Mouse (Mus musculus): ENCODE results near the gene Ttll9. TPM values are rescaled to one million over a fixed set of nuclear protein-coding genes. Genes with fewer than 3 reads are reported as not detected.

Gene Ttll9
- polyA plus RNA-seq, 1 experiment = not detected

GRCm38 (mm10) chr2:152997046-152997445, 34.8 kb downstream of the Ttll9 start:
- no peaks in the 10 kb centered on the region for H3K27me3 ChIP-seq (ENCODE audit: control insufficient read depth, insufficient read depth, low read length)
- H3K4me1 ChIP-seq (ENCODE audit: control insufficient read depth, insufficient read depth, insufficient read length, low read length) = no peaks in the 10 kb centered on the region
- no peak for TF ChIP-seq CTCF (IDR thresholded peaks at IDR 0.05; ENCODE audit: extremely low read depth, insufficient read length, insufficient replicate concordance, low read depth, low read length)
- TF ChIP-seq POLR2A (IDR thresholded peaks at IDR 0.05; ENCODE audit: low read depth, low read length) = no peak
- no peak overlapping the region for H3K4me3 ChIP-seq (ENCODE audit: low read depth, low read length)
- no peak overlapping the region for H3K27ac ChIP-seq (ENCODE audit: insufficient read depth, low read depth, low read length)
- 52% methylated on average over 4 of the region's 4 CpGs for WGBS
- H3K36me3 ChIP-seq (ENCODE audit: control insufficient read depth, insufficient read depth, low read length) = no peaks in the 10 kb centered on the region

DNA sequence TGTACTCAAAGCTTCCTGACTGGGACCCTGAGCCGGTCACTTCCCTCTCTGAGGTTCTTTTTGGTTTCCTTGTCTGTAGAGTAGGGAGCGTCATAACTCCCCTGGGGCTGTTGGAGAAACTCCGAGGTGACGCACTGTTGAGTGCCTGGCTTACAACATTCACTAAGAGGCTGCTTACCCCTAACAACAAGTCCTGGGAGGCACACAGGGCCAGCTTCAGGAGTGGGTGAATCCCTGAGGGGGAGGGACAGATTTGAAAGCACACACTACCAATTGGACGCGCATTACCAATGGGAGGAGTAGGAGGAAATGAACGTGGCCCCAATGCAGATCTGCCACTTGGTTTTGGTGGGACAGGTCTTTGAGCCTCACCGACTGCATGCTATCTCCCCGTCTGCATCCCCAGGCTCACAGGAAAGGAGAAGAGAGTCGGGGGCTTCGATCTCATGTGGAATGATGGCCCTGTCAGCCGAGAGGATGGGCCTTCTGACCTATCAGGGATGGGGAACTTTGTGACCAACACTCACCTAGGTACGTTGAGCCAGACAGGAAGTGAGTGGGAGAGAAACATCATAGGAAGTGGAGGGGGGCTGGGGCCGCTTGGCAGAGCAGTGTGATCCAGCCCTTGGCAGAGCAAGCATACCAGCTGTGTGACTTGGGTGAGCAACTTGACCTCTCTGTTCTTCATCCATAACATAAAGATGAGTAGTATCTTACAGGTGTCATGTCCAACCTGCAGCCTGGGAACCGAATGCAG, 40.4 kb downstream of the Ttll9 start:
- Histone ChIP-seq H3K36me3 (ENCODE audit: control insufficient read depth, insufficient read depth, low read length) (no peaks in the 10 kb centered on the region), H3K4me1 (ENCODE audit: control insufficient read depth, insufficient read depth, insufficient read length, low read length) (no peaks in the 10 kb centered on the region), H3K27me3 (ENCODE audit: control insufficient read depth, insufficient read depth, low read length) (no peaks in the 10 kb centered on the region), H3K4me3 (ENCODE audit: low read depth, low read length) (no peak overlapping the region), H3K27ac (ENCODE audit: insufficient read depth, low read depth, low read length) (no peak overlapping the region)
- 69% methylated on average over 15 of the region's 15 CpGs for WGBS
- TF ChIP-seq CTCF (IDR thresholded peaks at IDR 0.05; ENCODE audit: extremely low read depth, insufficient read length, insufficient replicate concordance, low read depth, low read length) = no peak
- no peak for TF ChIP-seq POLR2A (IDR thresholded peaks at IDR 0.05; ENCODE audit: low read depth, low read length)

- no peak overlapping the region for H3K27ac ChIP-seq (ENCODE audit: insufficient read depth, low read depth, low read length)
- TF ChIP-seq CTCF (IDR thresholded peaks at IDR 0.05; ENCODE audit: extremely low read depth, insufficient read length, insufficient replicate concordance, low read depth, low read length) = no peak
- TF ChIP-seq POLR2A (IDR thresholded peaks at IDR 0.05; ENCODE audit: low read depth, low read length) = no peak
- WGBS = 54% methylated on average over 13 of the region's 13 CpGs
- H3K4me3 ChIP-seq (ENCODE audit: low read depth, low read length) = no peak overlapping the region
- H3K36me3 ChIP-seq (ENCODE audit: control insufficient read depth, insufficient read depth, low read length) = peaks cover 7% of the 10 kb centered on the region
- no peaks in the 10 kb centered on the region for H3K4me1 ChIP-seq (ENCODE audit: control insufficient read depth, insufficient read depth, insufficient read length, low read length)
- no peaks in the 10 kb centered on the region for H3K27me3 ChIP-seq (ENCODE audit: control insufficient read depth, insufficient read depth, low read length)
These were observed 41.5 kb downstream of the Ttll9 start for GRCm38 (mm10) chr2:153003681-153004338.

- 90% methylated on average over 3 of the region's 3 CpGs for WGBS
These were observed 43.7 kb downstream of the Ttll9 start for GRCm38 (mm10) chr2:153005981-153006380.

DNA sequence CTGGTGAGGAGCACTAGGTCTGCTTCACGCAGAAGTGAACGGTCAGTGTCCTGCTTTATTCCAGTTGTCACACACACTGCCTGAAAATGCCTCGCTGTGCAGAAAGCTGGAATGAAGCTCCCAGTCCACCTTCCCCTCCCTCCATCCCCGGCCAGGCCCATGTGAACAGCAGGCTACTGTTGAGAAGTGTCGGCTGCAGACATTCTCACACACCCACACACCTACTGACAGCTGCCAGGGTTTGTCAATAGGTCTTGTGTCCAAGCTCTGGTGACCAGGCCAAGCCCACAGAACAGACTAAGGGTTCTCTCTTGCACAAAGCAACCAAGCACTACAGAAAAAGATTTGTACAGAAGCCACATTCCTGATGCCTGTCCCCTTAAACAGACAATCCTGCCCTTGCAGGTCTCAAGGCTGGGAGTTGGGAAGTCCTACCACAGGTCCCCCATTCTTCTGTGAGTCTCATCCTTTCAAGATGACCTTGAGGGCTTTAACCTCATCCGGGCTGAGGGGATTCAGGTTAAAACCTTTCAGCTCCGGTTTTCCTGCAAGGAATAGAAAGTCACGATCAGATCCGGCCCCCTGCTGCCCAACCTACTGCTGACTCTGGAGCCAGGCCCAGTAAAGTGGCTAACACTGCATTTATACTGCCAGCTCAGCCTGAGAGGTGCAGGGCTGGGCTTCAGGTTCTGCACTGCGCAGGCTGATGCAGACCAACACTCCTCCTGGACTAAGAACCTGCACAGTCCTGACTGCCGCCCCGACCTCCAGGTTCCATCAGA, 47.1 kb downstream of the Ttll9 start:
- 90% methylated on average over 12 of the region's 12 CpGs for WGBS
- Histone ChIP-seq H3K36me3 (ENCODE audit: control insufficient read depth, insufficient read depth, low read length) (peaks cover 40% of the 10 kb centered on the region), H3K4me3 (ENCODE audit: low read depth, low read length) (no peak overlapping the region)

More at GRCm38 (mm10) chr2:153005981-153006380, 43.7 kb downstream of the Ttll9 start:
- no peaks in the 10 kb centered on the region for H3K27me3 ChIP-seq (ENCODE audit: control insufficient read depth, insufficient read depth, low read length)
- no peak overlapping the region for H3K27ac ChIP-seq (ENCODE audit: insufficient read depth, low read depth, low read length)
- TF ChIP-seq CTCF (IDR thresholded peaks at IDR 0.05; ENCODE audit: extremely low read depth, insufficient read length, insufficient replicate concordance, low read depth, low read length) (no peak), POLR2A (IDR thresholded peaks at IDR 0.05; ENCODE audit: low read depth, low read length) (no peak)
- no peaks in the 10 kb centered on the region for H3K4me1 ChIP-seq (ENCODE audit: control insufficient read depth, insufficient read depth, insufficient read length, low read length)
- no peak overlapping the region for H3K4me3 ChIP-seq (ENCODE audit: low read depth, low read length)
- peaks cover 25% of the 10 kb centered on the region for H3K36me3 ChIP-seq (ENCODE audit: control insufficient read depth, insufficient read depth, low read length)

GRCm38 (mm10) chr2:153013724-153014515, 51.6 kb downstream of the Ttll9 start:
- Histone ChIP-seq H3K4me3 (ENCODE audit: low read depth, low read length) (no peak overlapping the region), H3K27me3 (ENCODE audit: control insufficient read depth, insufficient read depth, low read length) (no peaks in the 10 kb centered on the region), H3K4me1 (ENCODE audit: control insufficient read depth, insufficient read depth, insufficient read length, low read length) (no peaks in the 10 kb centered on the region; the same call in 1 of the 2 replicates), H3K36me3 (ENCODE audit: control insufficient read depth, insufficient read depth, low read length) (peaks cover 32% of the 10 kb centered on the region), H3K27ac (ENCODE audit: insufficient read depth, low read depth, low read length) (no peak overlapping the region)
- 80% methylated on average over 11 of the region's 11 CpGs for WGBS
- TF ChIP-seq CTCF (IDR thresholded peaks at IDR 0.05; ENCODE audit: extremely low read depth, insufficient read length, insufficient replicate concordance, low read depth, low read length) (no peak), POLR2A (IDR thresholded peaks at IDR 0.05; ENCODE audit: low read depth, low read length) (no peak)

More for the DNA sequence above, 47.1 kb downstream of the Ttll9 start:
- TF ChIP-seq CTCF (IDR thresholded peaks at IDR 0.05; ENCODE audit: extremely low read depth, insufficient read length, insufficient replicate concordance, low read depth, low read length) (no peak), POLR2A (IDR thresholded peaks at IDR 0.05; ENCODE audit: low read depth, low read length) (no peak)
- H3K27me3 ChIP-seq (ENCODE audit: control insufficient read depth, insufficient read depth, low read length) = no peaks in the 10 kb centered on the region
- no peak overlapping the region for H3K27ac ChIP-seq (ENCODE audit: insufficient read depth, low read depth, low read length)
- no peaks in the 10 kb centered on the region; the same call in 1 of the 2 replicates for H3K4me1 ChIP-seq (ENCODE audit: control insufficient read depth, insufficient read depth, insufficient read length, low read length)
